7 mouse cellular contexts compared by ENCODE assay signal in the genomic region with DNA sequence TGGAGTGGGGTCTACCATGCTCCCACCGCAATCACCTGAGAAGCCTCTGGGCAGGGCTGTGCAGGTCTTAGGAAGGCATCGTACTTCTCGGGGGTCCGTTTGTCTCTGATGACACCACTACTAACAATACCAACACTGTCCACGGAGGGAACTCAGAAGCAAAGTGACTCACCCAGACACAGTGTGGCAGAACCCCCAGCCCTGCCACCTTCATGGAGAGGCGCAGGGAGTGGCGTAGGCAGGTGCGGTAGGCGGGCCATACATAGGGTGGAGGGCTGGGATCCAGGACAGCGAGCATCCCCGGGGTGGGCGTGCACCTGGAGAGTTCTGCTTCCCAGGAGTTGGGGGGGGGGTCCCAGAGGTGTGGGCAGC. TPM values are rescaled to one million over a fixed set of nuclear protein-coding genes. Genes with fewer than 3 reads are reported as not detected.
DNase-seq lines count a peak whose midpoint lies in the region; ATAC-seq and TF ChIP-seq lines count a peak whose summit lies in the region.

No protein-coding gene starts in this region.

- no peak overlapping the region for H3K9ac ChIP-seq in forebrain, embryonic 13.5 days
- peak overlapping the region; percentile 64 for H3K9ac ChIP-seq in liver, embryonic 15.5 days
- no peak overlapping the region for H3K9ac ChIP-seq in stomach, embryonic 15.5 days

- no peak for TF ChIP-seq CTCF in left cerebral cortex, adult 2 months (IDR thresholded peaks at IDR 0.05)

- peak overlapping the region; percentile 88; the same call in 1 of the 2 replicates for H3K27ac ChIP-seq in left cerebral cortex, adult 2 months
- H3K27ac ChIP-seq in forebrain, embryonic 13.5 days: no peak overlapping the region
- peak overlapping the region; percentile 83 for H3K27ac ChIP-seq in liver, embryonic 15.5 days (replicated peaks)
- H3K27ac ChIP-seq in stomach, embryonic 15.5 days: 0 out of 2 replicates have a peak overlapping the region, but pooled peaks have one; percentile 85

- 24% methylated on average over 12 of the region's 12 CpGs for WGBS in forebrain, embryonic 13.5 days
- 35% methylated on average over 12 of the region's 12 CpGs for WGBS in liver, embryonic 15.5 days (ENCODE audit: insufficient replicate concordance)
- WGBS in stomach, embryonic 15.5 days: 23% methylated on average over 12 of the region's 12 CpGs

- peak overlapping the region; percentile 74 for H3K4me3 ChIP-seq in left cerebral cortex, adult 2 months
- H3K4me3 ChIP-seq in forebrain, embryonic 13.5 days: peak overlapping the region; percentile 63; the same call in 1 of the 2 replicates
- peak overlapping the region; percentile 71 for H3K4me3 ChIP-seq in liver, embryonic 15.5 days (replicated peaks)
- H3K4me3 ChIP-seq in stomach, embryonic 15.5 days (replicated peaks): peak overlapping the region; percentile 68

- peaks cover 76% of the 10 kb centered on the region for H3K27me3 ChIP-seq in forebrain, embryonic 13.5 days
- H3K27me3 ChIP-seq in liver, embryonic 15.5 days: peaks cover 63% of the 10 kb centered on the region
- H3K27me3 ChIP-seq in stomach, embryonic 15.5 days (replicated peaks): 0 out of 2 replicates have a peak, but pooled peaks cover 2% of the 10 kb centered on the region

- peak; percentile 43 for ATAC-seq in forebrain, embryonic 13.5 days
- peak; percentile 35 for ATAC-seq in liver, embryonic 15.5 days (ENCODE audit: insufficient read depth)
- peak; percentile 9 for ATAC-seq in stomach, embryonic 15.5 days (ENCODE audit: insufficient read depth, low FRiP score, low read depth)

- H3K4me1 ChIP-seq in forebrain, embryonic 13.5 days: peaks cover 11% of the 10 kb centered on the region
- peaks cover 73% of the 10 kb centered on the region for H3K4me1 ChIP-seq in liver, embryonic 15.5 days (replicated peaks)
- H3K4me1 ChIP-seq in stomach, embryonic 15.5 days: peaks cover 24% of the 10 kb centered on the region

- H3K9me3 ChIP-seq in forebrain, embryonic 13.5 days (replicated peaks): no peaks in the 10 kb centered on the region
- H3K9me3 ChIP-seq in liver, embryonic 15.5 days (replicated peaks): no peaks in the 10 kb centered on the region
- H3K9me3 ChIP-seq in stomach, embryonic 15.5 days: no peaks in the 10 kb centered on the region

- H3K4me2 ChIP-seq in forebrain, embryonic 13.5 days: peak overlapping the region; percentile 95
- H3K4me2 ChIP-seq in liver, embryonic 15.5 days: peak overlapping the region; percentile 91
- peak overlapping the region; percentile 89 for H3K4me2 ChIP-seq in stomach, embryonic 15.5 days

- H3K36me3 ChIP-seq in forebrain, embryonic 13.5 days (ENCODE audit: poor library complexity, severe bottlenecking): no peaks in the 10 kb centered on the region
- H3K36me3 ChIP-seq in liver, embryonic 15.5 days (replicated peaks): no peaks in the 10 kb centered on the region
- no peaks in the 10 kb centered on the region for H3K36me3 ChIP-seq in stomach, embryonic 15.5 days

- intact Hi-C loops in left cerebral cortex, adult 2 months (cut with DNase I): loop anchor here (5.0 to 10.0 kb wide), 3 partner anchors 394 to 517 kb away; a partner anchor contains a TSS
- intact Hi-C loops in left cerebral cortex, postnatal 4 days (cut with DNase I): loop anchor here (2.0 to 10.0 kb wide), 2 partner anchors 207 to 307 kb away; no protein-coding TSS in a partner anchor

- peak; percentile 27 to 46 for DNase-seq in left cerebral cortex, adult 2 months (ENCODE audit: extremely low spot score in 1 of 2, low spot score in 2 of 2)
- no peak for DNase-seq in left cerebral cortex, postnatal 4 days
- peak; percentile 79 for DNase-seq in adrenal gland, adult 8-10 months
- DNase-seq in gastrocnemius, postnatal 4 days (ENCODE audit: low spot score in 2 of 2): no peak

RNA-seq across cellular contexts. Expression of a gene that starts 0.6 kb away (rescaled TPM):
- total RNA-seq in left cerebral cortex, adult 2 months (2021): 10 to 100 TPM; 15.1 to 19.2 TPM
- 1 to 10 TPM; 3.8 to 5.5 TPM for total RNA-seq in left cerebral cortex, postnatal 4 days (2021)
- total RNA-seq in adrenal gland, adult 8-10 months (2022): 100 to 1,000 TPM in 3 of 4 experiments, 10 to 100 TPM in 1; 91.8 to 623 (median 239) TPM
- 0.11 and 0.14 TPM in 2 replicates for polyA plus RNA-seq in forebrain, embryonic 13.5 days (2015; fragmentation: Nextera tagmentation; extraction: Ambion mirVana)
- 13.0 and 14.0 TPM in 2 replicates for polyA plus RNA-seq in liver, embryonic 15.5 days (2015; fragmentation: Nextera tagmentation; extraction: Ambion mirVana)
- polyA plus RNA-seq in stomach, embryonic 15.5 days (2015; fragmentation: Nextera tagmentation; extraction: Ambion mirVana): 18.4 and 25.4 TPM in 2 replicates
- total RNA-seq in gastrocnemius, postnatal 4 days (2021): 10 to 100 TPM; 25.7 to 35.7 TPM

RNA-seq across cellular contexts. Expression of a gene that starts 1.5 kb away (rescaled TPM):
- 10 to 100 TPM; 42.3 to 43.0 TPM for total RNA-seq in left cerebral cortex, adult 2 months (2021)
- total RNA-seq in left cerebral cortex, postnatal 4 days (2021): 10 to 100 TPM; 37.6 to 39.2 TPM
- total RNA-seq in adrenal gland, adult 8-10 months (2022): 10 to 100 TPM; 25.5 to 32.1 (median 28.5) TPM
- polyA plus RNA-seq in forebrain, embryonic 13.5 days (2015; fragmentation: Nextera tagmentation; extraction: Ambion mirVana): 22.1 and 24.0 TPM in 2 replicates
- 17.4 and 18.2 TPM in 2 replicates for polyA plus RNA-seq in liver, embryonic 15.5 days (2015; fragmentation: Nextera tagmentation; extraction: Ambion mirVana)
- 40.8 and 43.8 TPM in 2 replicates for polyA plus RNA-seq in stomach, embryonic 15.5 days (2015; fragmentation: Nextera tagmentation; extraction: Ambion mirVana)
- total RNA-seq in gastrocnemius, postnatal 4 days (2021): 10 to 100 TPM; 27.4 to 28.0 TPM

RNA-seq across cellular contexts. Expression of a gene that starts 26.8 kb away (rescaled TPM):
- total RNA-seq in left cerebral cortex, adult 2 months (2021): 10 to 100 TPM; 29.1 to 38.0 TPM
- 10 to 100 TPM; 30.8 to 32.7 TPM for total RNA-seq in left cerebral cortex, postnatal 4 days (2021)
- total RNA-seq in adrenal gland, adult 8-10 months (2022): 10 to 100 TPM; 19.9 to 23.9 (median 22.1) TPM
- polyA plus RNA-seq in forebrain, embryonic 13.5 days (2015; fragmentation: Nextera tagmentation; extraction: Ambion mirVana): 5.5 and 8.2 TPM in 2 replicates
- 0.63 TPM in 1 of 2 replicates, not detected in the other for polyA plus RNA-seq in liver, embryonic 15.5 days (2015; fragmentation: Nextera tagmentation; extraction: Ambion mirVana)
- polyA plus RNA-seq in stomach, embryonic 15.5 days (2015; fragmentation: Nextera tagmentation; extraction: Ambion mirVana): 3.5 and 9.6 TPM in 2 replicates
- 10 to 100 TPM; 20.3 to 22.9 TPM for total RNA-seq in gastrocnemius, postnatal 4 days (2021)

RNA-seq across cellular contexts. Expression of a gene that starts 56.2 kb away (rescaled TPM):
- 100 to 1,000 TPM; 244 to 274 TPM for total RNA-seq in left cerebral cortex, adult 2 months (2021)
- 100 to 1,000 TPM; 217 TPM for total RNA-seq in left cerebral cortex, postnatal 4 days (2021)
- total RNA-seq in adrenal gland, adult 8-10 months (2022): 100 to 1,000 TPM; 175 to 197 (median 191) TPM
- polyA plus RNA-seq in forebrain, embryonic 13.5 days (2015; fragmentation: Nextera tagmentation; extraction: Ambion mirVana): 278 and 309 TPM in 2 replicates
- 187 and 195 TPM in 2 replicates for polyA plus RNA-seq in liver, embryonic 15.5 days (2015; fragmentation: Nextera tagmentation; extraction: Ambion mirVana)
- polyA plus RNA-seq in stomach, embryonic 15.5 days (2015; fragmentation: Nextera tagmentation; extraction: Ambion mirVana): 250 and 281 TPM in 2 replicates
- 100 to 1,000 TPM; 183 to 193 TPM for total RNA-seq in gastrocnemius, postnatal 4 days (2021)

Comparison
In these comparisons a context has a peak if more than half of its experiments do, and no peak if none do; other contexts are left out.
1. DNase-seq: peak in left cerebral cortex, adult 2 months (2 of 2) and adrenal gland, adult 8-10 months (single experiment); none in left cerebral cortex, postnatal 4 days (single experiment) and gastrocnemius, postnatal 4 days (0 of 2).
2. Peak in every context shown above with its lines, with median percentiles within 50 percentile points of each other: H3K4me3 ChIP-seq, ATAC-seq and H3K4me2 ChIP-seq.